Mouse (Mus musculus) CH12.LX (cell line): ENCODE measurements around the gene Mrpl41. TPM values are rescaled to one million over a fixed set of nuclear protein-coding genes. Genes with fewer than 3 reads are reported as not detected.

Experiments used
- DNase-seq: peaks from one replicate; pipeline ENCODE4 v3.0.0-alpha.2; 2013; ENCODE audit errors: extremely low read depth
- H3K27ac ChIP-seq: 2 replicates; pipeline ENCODE4 v1.5.1; 2012; ENCODE audit warnings: low read depth, mild to moderate bottlenecking, control low read depth, moderate library complexity; ENCODE audit not compliant: insufficient read depth
- H3K27me3 ChIP-seq: replicated peaks from 2 replicates; pipeline ENCODE3; 2012; ENCODE audit warnings: inconsistent platforms
- H3K36me3 ChIP-seq, 2 experiments: replicated peaks in 1 of 2; 2 replicates each; pipeline versions ENCODE3 to v1.6.1; 2012; ENCODE audit warnings: inconsistent platforms in 1 of 2, low read length in 1 of 2, mild to moderate bottlenecking in 1 of 2, mixed read lengths in 1 of 2, moderate library complexity in 1 of 2; ENCODE audit not compliant: control insufficient read depth in 1 of 2, insufficient read depth in 1 of 2
- H3K4me1 ChIP-seq, 2 experiments: 2 replicates each; pipeline ENCODE4 v1.6.1; 2012; ENCODE audit warnings: inconsistent platforms in 1 of 2, moderate library complexity in 1 of 2; ENCODE audit not compliant: insufficient read depth in 2 of 2, control insufficient read depth in 1 of 2
- H3K4me2 ChIP-seq: 2 replicates; pipeline ENCODE4 v1.6.1; 2012; ENCODE audit warnings: low read depth, mild to moderate bottlenecking, control low read depth; ENCODE audit not compliant: poor library complexity, insufficient read depth, severe bottlenecking
- H3K4me3 ChIP-seq, 3 experiments: fragments of 150-350 bp in 1 of 3; sonication (generic) in 1 of 3; replicated peaks in 1 of 3; 2 replicates each; pipeline versions ENCODE3 to v1.5.1; 2011 to 2012; ENCODE audit warnings: low read depth in 2 of 3, low read length in 2 of 3, mild to moderate bottlenecking in 2 of 3, moderate library complexity in 2 of 3, control low read depth in 1 of 3, improper control_type of control experiment in 1 of 3, inconsistent platforms in 1 of 3, mixed read lengths in 1 of 3; ENCODE audit not compliant: poor library complexity in 1 of 3
- H3K79me2 ChIP-seq: replicated peaks from 2 replicates; pipeline ENCODE4 v1.6.1; 2012; ENCODE audit warnings: mild to moderate bottlenecking, moderate library complexity; ENCODE audit not compliant: control insufficient read depth, poor library complexity, insufficient read depth, severe bottlenecking; ENCODE audit errors: extremely low read depth
- H3K9ac ChIP-seq: 2 replicates; pipeline ENCODE4 v1.6.1; 2012; ENCODE audit warnings: low read depth, mild to moderate bottlenecking, control low read depth, moderate library complexity; ENCODE audit not compliant: insufficient read depth
- H3K9me3 ChIP-seq: replicated peaks from 2 replicates; pipeline ENCODE3; 2012; ENCODE audit warnings: low read length, inconsistent platforms, mixed read lengths
- BHLHE40 ChIP-seq: IDR thresholded peaks from 2 replicates; pipeline ENCODE4 v1.6.1; 2011; ENCODE audit warnings: mild to moderate bottlenecking, low read depth, low read length, improper control_type of control experiment
- CHD2 ChIP-seq: IDR thresholded peaks from 2 replicates; pipeline ENCODE4 v1.6.1; 2011; ENCODE audit warnings: low read length, improper control_type of control experiment
- ELF1 ChIP-seq: IDR thresholded peaks from 2 replicates; pipeline ENCODE4 v1.6.1; 2014; ENCODE audit warnings: low read depth, mild to moderate bottlenecking, inconsistent platforms, low read length, improper control_type of control experiment
- ETS1 ChIP-seq: conservative IDR thresholded peaks from 2 replicates; pipeline ENCODE4 v1.6.1; 2012; ENCODE audit warnings: low read depth, mild to moderate bottlenecking, inconsistent platforms, low read length, improper control_type of control experiment, moderate library complexity
- GABPA ChIP-seq: IDR thresholded peaks from 2 replicates; pipeline ENCODE4 v1.6.1; 2012; ENCODE audit warnings: low read depth, low read length, improper control_type of control experiment, inconsistent platforms; ENCODE audit not compliant: insufficient replicate concordance
- JUND ChIP-seq: conservative IDR thresholded peaks from 2 replicates; pipeline ENCODE4 v1.6.1; 2011; ENCODE audit warnings: low read depth, low read length, improper control_type of control experiment
- KAT2A ChIP-seq: IDR thresholded peaks from 2 replicates; pipeline ENCODE4 v1.6.1; 2012; ENCODE audit warnings: low read length, improper control_type of control experiment, inconsistent platforms; ENCODE audit not compliant: insufficient replicate concordance
- MAFK ChIP-seq: IDR thresholded peaks from 2 replicates; pipeline ENCODE4 v1.6.1; 2011; ENCODE audit warnings: low read length, improper control_type of control experiment; ENCODE audit not compliant: insufficient replicate concordance
- MAZ ChIP-seq: IDR thresholded peaks from 2 replicates; pipeline ENCODE4 v1.6.1; 2012; ENCODE audit warnings: low read depth, mild to moderate bottlenecking, inconsistent platforms, low read length, improper control_type of control experiment, moderate library complexity
- MEF2A ChIP-seq: IDR thresholded peaks from 2 replicates; pipeline ENCODE4 v1.6.1; 2014; ENCODE audit warnings: low read depth, mild to moderate bottlenecking, inconsistent platforms, low read length, improper control_type of control experiment, borderline replicate concordance
- PAX5 ChIP-seq: IDR thresholded peaks from 2 replicates; pipeline ENCODE4 v1.6.1; 2012; ENCODE audit warnings: low read length, inconsistent platforms, mixed read lengths
- RAD21 ChIP-seq: IDR thresholded peaks from 2 replicates; pipeline ENCODE4 v1.6.1; 2011; ENCODE audit warnings: low read depth, mild to moderate bottlenecking, low read length, improper control_type of control experiment, moderate library complexity
- RCOR1 ChIP-seq: conservative IDR thresholded peaks from 2 replicates; pipeline ENCODE4 v1.6.1; 2012; ENCODE audit warnings: low read depth, mild to moderate bottlenecking, inconsistent platforms, low read length, improper control_type of control experiment
- SIN3A ChIP-seq: IDR thresholded peaks from 2 replicates; pipeline ENCODE4 v1.6.1; 2012; ENCODE audit warnings: low read length, improper control_type of control experiment, inconsistent platforms
- SMC3 ChIP-seq: IDR thresholded peaks from 2 replicates; pipeline ENCODE4 v1.6.1; 2011; ENCODE audit warnings: low read depth, low read length, improper control_type of control experiment
- USF2 ChIP-seq: conservative IDR thresholded peaks from 2 replicates; pipeline ENCODE4 v1.6.1; 2011; ENCODE audit warnings: low read depth, low read length, improper control_type of control experiment
- ZC3H11A ChIP-seq: IDR thresholded peaks from 2 replicates; pipeline ENCODE4 v1.6.1; 2012; ENCODE audit warnings: low read depth, mild to moderate bottlenecking, inconsistent platforms, low read length, improper control_type of control experiment
- ZMIZ1 ChIP-seq: IDR thresholded peaks from 2 replicates; pipeline ENCODE4 v1.6.1; 2012; ENCODE audit warnings: low read depth, mild to moderate bottlenecking, inconsistent platforms, low read length, improper control_type of control experiment
- ZNF384 ChIP-seq: IDR thresholded peaks from 2 replicates; pipeline ENCODE4 v1.6.1; 2012; ENCODE audit warnings: low read depth, low read length, improper control_type of control experiment, inconsistent platforms
- dilution Hi-C: fragments of 300-500 bp; cut with MboI; formaldehyde crosslinking; loops from 2 replicates; pipeline ENCODE4 v1.14.3; 2020; ENCODE audit warnings: low sequenced_read_pairs; ENCODE audit not compliant: extremely low pct_unique_long_range_greater_than_20kb, extremely low pct_ligation_motif_present
- in situ Hi-C: fragments of 300-500 bp; cut with MboI; formaldehyde crosslinking; loops from 3 replicates; pipeline ENCODE4 v1.14.3; 2019; ENCODE audit warnings: low sequenced_read_pairs, low pct_ligation_motif_present, low pct_unique_long_range_greater_than_20kb, mixed read lengths
- polyA plus RNA-seq: library from polyadenylated mRNA; unstranded; fragments of >175 nt; gene quantifications from 2 replicates; pipeline ENCODE4 v1.2.1, GENCODE M21; 2012; ENCODE audit warnings: low read depth; ENCODE audit not compliant: insufficient read length
- total RNA-seq, 2 experiments: library from RNA; depleted of rRNA; stranded (reverse); fragments of 300-350 nt in 1 of 2; fragments of >200 nt in 1 of 2; gene quantifications; 2 replicates each; pipeline ENCODE4 v1.2.3; 2012 to 2014

The Mrpl41 gene
- total and polyA plus RNA-seq, 3 experiments, result 58.3 to 118 (median 77.8) TPM

- no peak for DNase-seq
- no peaks in the 10 kb centered on the region for H3K9me3 ChIP-seq
- dilution Hi-C loops, result no loop called here
- TF ChIP-seq ETS1 (no peak), ZMIZ1 (no peak), PAX5 (no peak), CHD2 (no peak), JUND (no peak), USF2 (no peak), ZNF384 (no peak), SMC3 (no peak), MAZ (no peak)
- H3K4me3 ChIP-seq, result no peak overlapping the region
- no peaks in the 10 kb centered on the region for H3K79me2 ChIP-seq
- in situ Hi-C loops, result no loop called here
- no peaks in the 10 kb centered on the region for H3K4me1 ChIP-seq
- H3K4me2 ChIP-seq, result no peak overlapping the region
- H3K36me3 ChIP-seq, result peaks cover 26 to 72% of the 10 kb centered on the region in 2 experiments
- no peak overlapping the region for H3K9ac ChIP-seq
- H3K27ac ChIP-seq, result no peak overlapping the region
- no peaks in the 10 kb centered on the region for H3K27me3 ChIP-seq
These were observed 21.6 kb upstream of the Mrpl41 start for GRCm38 (mm10) chr2:24996471-24996870.

GRCm38 (mm10) chr2:24995332-24995731, 20.4 kb upstream of the Mrpl41 start:
- no peak for DNase-seq
- Histone ChIP-seq H3K36me3 (peaks cover 31 to 72% of the 10 kb centered on the region in 2 experiments), H3K9ac (no peak overlapping the region), H3K9me3 (no peaks in the 10 kb centered on the region), H3K4me2 (no peak overlapping the region), H3K4me1 (no peaks in the 10 kb centered on the region), H3K4me3 (no peak overlapping the region), H3K27me3 (no peaks in the 10 kb centered on the region), H3K27ac (no peak overlapping the region), H3K79me2 (no peaks in the 10 kb centered on the region)
- dilution Hi-C loops (no loop called here), in situ Hi-C loops (no loop called here)
- TF ChIP-seq BHLHE40, result no peak
- TF ChIP-seq MAFK, result no peak
- TF ChIP-seq SMC3, result no peak
- no peak for TF ChIP-seq ELF1
- TF ChIP-seq RAD21, result no peak

GRCm38 (mm10) chr2:24987762-24988161, 12.9 kb upstream of the Mrpl41 start:
- Histone ChIP-seq H3K36me3 (peaks cover 45 to 77% of the 10 kb centered on the region in 2 experiments), H3K27me3 (no peaks in the 10 kb centered on the region), H3K9me3 (no peaks in the 10 kb centered on the region), H3K79me2 (no peaks in the 10 kb centered on the region), H3K4me1 (no peaks in the 10 kb centered on the region), H3K4me2 (no peak overlapping the region), H3K4me3 (no peak overlapping the region)
- DNase-seq, result no peak
- dilution Hi-C loops (no loop called here), in situ Hi-C loops (no loop called here)
- no peak for TF ChIP-seq RCOR1
- no peak for TF ChIP-seq MEF2A
- TF ChIP-seq ETS1, result no peak
- TF ChIP-seq RAD21, result no peak
- no peak for TF ChIP-seq ZC3H11A
- TF ChIP-seq ELF1, result no peak
- no peak for TF ChIP-seq GABPA
- TF ChIP-seq KAT2A, result no peak
- no peak for TF ChIP-seq SIN3A
- TF ChIP-seq, all 38 proteins: peak for 0
- no peak overlapping the region for H3K27ac ChIP-seq
- no peak overlapping the region for H3K9ac ChIP-seq
